Mouse (Mus musculus): ENCODE data around the gene Adgrg7.

The Adgrg7 gene

DNA sequence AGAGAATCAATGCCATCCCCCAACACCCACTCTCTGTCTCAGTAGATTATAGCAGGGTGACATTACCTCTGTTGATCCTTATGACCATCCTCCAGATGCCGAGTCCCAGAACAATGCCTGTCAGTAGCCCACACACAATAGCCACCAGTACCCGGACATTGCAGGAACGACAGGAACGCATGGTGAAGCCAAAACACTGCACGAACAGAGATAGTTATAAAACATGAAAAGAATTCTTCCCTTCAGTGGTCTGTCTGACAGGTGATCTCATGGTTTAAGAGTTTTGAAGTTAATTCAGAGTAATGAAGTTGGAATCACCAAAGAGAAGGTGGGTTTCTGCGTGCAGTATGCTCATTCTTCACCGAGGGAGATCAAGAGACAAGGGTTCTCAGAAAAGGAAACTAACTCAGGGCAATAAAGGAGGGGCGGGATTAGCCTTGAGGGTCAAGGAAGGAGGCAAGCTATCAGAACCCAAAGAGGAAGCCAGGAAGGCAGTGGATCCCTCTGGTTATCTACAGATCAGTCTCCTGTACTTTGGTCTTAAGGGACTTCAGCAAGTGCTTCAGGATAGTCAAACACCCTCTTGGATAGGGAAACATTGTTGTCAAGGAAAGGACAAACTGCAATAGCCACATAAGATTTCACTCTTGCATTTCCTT is at the start of gene Adgrg7:
Gene Adgrg7, minus strand, starts transcription at position 375 of the 659 bp plus-strand sequence.
- DNase-seq = no peak

DNA sequence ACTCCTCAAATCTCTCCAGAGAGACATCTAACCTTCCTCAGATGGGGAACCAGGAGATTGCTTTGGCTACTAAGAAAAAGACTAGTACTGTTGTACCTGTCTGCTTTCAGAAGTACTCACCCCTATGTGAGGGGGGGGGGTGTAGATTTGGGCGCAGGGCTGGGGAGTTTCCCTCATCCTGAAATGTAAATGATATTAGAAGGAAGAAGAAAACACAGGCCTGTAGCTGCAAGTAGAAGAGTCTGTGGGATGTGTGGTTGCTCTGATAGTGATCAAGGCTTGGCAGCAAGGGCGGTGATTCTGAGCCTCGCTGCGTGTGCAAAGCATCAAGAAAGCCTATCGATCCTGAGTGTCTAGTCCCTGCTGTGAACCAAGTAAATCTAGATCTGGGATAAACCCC is 47.3 kb upstream of the Adgrg7 start:
- no peak for DNase-seq

- DNase-seq = no peak
Observed at GRCm38 (mm10) chr16:56833312-56833711, 37.7 kb upstream of the Adgrg7 start.

DNA sequence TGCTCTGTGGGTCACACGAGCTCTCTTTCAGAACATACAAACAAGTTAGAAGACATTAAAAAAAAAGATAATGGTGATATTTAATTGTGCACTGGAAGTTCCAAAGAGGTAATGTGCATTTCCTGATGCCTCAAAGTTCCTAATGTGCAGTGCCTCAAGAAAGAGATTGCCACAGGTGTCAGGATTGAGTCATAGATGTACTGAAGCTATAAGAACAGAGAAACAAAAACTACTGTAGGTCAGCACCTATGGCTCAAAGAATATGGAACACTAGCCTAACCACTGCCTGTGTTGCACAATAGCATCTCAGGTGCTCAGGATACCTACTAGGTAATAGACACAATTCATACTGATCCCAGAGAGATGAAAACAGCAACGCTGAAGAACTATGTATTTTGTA is 36.3 kb upstream of the Adgrg7 start:
- DNase-seq = no peak

- no peak for DNase-seq
Observed at GRCm38 (mm10) chr16:56801370-56802109, 5.9 kb upstream of the Adgrg7 start.

DNA sequence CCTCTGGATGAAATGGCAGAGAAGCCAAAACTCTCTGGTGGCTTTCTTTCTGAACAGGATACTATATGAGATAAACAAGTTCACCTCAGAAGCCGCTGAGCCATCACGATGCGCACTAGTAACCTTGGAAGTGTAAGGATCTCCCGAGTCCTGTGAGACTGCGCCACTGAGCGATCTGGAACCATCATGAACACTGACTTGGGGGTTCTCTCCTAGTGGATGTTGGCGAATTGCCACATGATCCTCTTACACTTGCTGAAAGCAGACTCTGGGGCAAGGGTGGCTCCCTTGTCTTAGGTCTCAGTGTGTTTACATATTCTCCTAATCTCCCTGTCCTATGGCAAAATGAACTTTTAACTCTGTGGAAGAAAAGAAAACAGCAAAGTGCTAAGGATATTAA is 5.3 kb upstream of the Adgrg7 start:
- DNase-seq = no peak

DNA sequence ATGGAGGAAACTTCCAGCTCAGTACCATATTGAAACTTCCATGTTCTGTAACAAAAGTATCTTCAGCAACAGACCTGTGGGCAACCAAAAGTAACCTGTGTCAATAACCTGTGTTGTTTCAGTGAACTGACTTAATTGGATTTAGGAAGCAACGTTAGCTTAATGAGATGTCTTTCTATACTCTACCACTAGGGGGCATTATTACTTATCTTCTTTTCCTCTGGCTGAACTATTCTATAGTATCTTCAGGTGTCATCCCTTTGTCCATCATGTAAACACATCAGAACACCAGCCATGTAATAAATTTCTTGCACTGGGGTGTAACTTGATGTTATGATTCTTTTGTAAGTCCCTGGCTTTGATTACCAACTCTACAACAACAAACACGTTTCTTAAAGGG is 4.8 kb upstream of the Adgrg7 start:
- DNase-seq = no peak

DNA sequence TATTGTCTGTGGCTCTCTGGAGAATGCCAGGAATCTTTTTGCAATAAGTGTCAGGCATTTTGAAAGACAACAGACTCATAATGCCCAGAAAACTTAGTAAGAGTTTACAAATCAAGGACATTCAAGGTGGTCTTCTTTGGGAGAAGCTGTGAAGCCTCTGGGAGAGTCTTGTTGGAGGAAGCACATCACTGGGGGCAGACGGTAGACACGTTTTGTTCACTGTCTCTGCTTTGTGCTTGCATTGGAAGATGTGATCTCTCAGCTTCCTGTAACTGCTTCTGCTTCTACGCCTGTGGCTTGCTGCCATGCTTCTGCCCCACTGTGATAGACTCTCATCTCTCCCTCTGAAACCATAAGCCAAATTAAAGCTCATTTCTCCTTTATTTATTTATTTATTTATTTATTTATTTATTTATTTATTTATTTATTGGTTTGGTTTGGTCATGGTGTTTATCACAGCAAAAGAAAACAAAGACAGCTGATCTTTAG is 3.9 kb upstream of the Adgrg7 start:
- DNase-seq = no peak

DNA sequence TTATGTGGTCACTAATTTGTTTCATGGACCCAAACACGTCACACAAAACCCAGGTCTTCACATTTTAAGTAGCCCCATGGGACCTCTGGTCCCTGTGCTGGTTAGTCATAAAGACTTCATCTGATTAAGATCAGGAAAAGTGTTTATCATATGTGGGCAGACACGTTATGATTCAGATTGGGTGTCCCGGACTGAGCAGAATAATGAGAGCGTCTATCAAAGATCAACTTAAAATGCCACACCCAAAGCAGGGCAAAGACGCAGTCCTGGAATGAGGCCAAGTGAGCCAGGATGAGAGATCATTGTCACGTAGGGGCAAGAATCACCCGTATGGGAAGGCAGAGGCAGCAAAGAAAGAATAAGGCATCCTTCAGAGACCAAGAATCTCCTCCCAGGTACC is 3.2 kb upstream of the Adgrg7 start:
- DNase-seq = no peak

DNA sequence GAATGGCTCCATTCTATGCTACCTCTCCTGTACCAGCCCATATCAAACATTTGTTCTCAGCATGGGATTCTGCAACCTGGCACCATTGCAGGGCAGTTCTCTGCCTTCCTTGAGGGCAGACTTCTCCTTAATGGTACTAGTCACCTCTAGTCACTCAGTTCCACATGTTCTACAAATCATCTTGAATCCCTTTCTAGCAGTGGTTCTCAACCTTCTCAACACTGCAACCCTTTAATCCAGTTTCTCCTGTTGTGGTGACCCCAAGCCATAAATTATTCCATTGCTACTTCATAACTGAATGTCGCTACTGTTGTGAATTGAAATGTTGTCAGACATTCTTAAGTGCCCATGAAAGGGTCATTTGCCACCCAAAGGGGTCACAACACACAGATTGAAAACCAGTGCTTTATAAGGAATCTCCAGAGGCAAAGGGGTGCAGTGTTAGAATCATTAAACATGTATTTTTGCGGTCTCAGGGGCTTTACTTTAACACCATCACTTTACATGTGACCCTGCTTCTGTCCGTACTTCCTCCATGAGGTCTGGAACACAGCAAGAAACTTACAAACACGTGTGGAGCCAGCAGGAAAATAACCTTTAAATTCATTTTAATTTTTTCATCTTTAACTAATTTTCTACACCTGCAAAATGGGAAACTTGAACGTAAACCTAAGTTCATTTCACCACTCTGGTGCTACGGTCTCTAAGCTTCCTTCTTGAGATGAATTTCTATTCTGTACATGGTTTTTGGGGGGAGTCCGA is 1.1 kb downstream of the Adgrg7 start:
- DNase-seq = no peak

DNA sequence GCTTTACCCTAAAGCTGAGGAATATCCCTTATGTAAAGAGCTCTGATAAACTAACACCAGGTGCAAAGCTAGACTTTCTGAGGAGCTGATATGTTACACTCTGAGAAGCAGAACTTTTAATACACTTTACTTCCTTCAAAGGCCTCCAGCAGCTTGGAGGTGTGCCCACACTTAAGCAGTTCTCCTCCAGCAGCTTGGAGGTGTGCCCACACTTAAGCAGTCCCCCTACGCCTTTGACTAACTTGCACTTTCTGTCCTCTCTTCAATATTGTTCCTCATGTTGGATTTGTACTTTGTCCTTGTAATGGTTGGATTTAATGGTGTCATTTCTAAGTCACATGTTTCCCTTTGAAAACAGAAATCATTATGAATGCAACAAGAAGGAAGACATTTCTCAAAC is 1.9 kb downstream of the Adgrg7 start:
- DNase-seq = peak; percentile 34 to 58

DNA sequence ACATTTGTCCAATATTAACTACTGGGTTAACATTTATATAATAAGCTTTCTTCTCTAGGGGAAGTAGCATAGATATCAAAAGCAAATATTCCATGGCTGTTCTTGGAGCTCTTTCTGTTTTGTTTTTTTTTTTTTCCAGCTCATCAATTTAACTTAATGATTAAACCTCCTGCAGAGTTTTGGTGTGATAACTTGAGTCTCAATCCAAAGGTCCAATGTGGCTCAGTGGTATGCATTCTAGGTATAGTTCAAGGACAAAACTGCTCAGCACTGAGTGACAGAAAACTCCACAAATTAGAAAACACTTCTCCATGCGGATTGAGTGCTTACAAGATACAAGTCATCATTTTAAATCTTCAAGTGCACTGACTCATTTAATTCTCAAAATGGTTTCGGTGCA is 9.7 kb downstream of the Adgrg7 start:
- DNase-seq = no peak

DNA sequence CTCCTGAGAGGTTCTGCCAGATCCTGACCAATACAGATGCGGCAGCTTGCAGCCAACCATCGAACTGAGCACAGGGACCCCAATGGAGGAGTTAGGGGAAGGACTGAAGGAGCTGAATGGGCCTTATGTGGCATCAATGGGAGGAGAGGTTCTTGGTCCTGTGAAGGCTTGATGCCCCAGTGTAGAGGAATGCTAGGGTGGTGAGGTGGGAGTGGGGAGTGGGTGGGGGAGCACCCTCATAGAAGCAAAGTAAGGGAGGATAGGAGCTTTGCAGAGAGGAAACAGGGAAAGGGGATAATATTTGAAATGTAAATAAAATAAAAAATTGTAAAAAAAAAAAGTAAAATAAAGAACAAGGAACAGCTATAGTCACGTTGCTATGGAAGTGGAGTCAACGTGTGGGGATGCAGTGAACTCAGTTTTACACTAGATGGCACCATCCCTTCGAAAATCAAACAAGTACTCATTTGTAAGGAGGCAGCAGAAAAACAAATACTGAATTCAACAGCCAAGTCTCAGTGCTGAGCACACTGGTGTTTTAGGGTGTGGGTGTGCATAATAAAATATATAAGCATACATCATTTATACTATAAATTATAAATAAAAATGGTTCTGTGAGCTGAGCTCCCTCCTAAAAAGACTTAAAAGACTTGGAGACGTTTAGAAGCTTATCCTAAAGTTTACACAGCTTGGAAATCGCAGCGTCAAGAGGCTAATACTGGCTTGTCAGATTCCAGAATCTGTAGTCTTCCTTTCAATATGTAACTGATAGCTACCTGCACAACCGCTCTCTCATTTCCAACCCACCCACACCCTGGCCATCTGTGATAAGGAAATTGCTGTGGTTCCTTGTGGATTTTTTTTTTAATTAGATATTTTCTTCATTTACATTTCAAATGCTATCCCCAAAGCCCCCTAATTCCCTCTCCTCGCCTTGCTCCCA is 24.2 kb downstream of the Adgrg7 start:
- peak in 1 of 2 experiments; percentile 48 for DNase-seq

DNA sequence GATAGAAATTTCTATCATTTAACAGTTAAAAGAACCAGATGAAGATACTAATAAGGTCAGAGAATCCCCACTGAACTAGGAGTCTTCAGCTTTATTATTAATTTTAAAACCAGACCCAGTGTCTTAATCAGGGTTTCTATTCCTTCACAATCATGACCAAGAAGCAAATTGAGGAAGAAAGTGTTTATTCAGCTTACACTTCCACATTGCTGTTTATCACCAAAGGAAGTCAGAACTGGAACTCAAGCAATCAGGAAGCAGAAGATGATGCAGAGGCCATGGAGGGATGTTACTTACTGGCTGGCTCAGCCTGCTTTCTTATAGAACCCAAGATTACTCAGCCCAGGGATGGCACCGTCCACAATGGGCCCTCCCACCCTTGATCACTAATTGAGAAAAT is 66.6 kb downstream of the Adgrg7 start:
- no peak for DNase-seq

GRCm38 (mm10) chr16:56724927-56725326 is 70.7 kb downstream of the Adgrg7 start:
- DNase-seq = no peak

- DNase-seq = no peak
Observed at GRCm38 (mm10) chr16:56722357-56722756, 73.3 kb downstream of the Adgrg7 start.

DNA sequence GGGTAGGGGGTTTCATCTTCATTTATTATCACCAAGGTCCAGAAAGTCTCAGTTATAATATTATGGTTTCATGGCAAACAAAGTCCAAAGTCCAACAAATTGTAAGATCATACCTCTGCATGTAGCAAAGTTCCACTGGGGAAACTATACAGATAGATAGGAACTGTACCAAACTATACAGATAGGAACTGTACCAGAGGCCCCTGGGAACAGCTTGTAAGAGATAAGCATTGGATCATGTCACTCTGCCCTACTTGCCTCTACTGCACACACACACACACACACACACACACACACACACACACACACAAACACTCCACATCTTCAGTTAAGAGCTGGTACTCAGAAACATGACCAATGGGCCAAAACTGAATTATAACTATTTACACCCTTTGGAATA is 76.6 kb downstream of the Adgrg7 start:
- DNase-seq = no peak

- peak; percentile 99 to 100 for DNase-seq
Observed at GRCm38 (mm10) chr16:56717224-56718200, 78.1 kb downstream of the Adgrg7 start, which contains the start of gene Tfg. Tfg (minus strand) TSS chr16:56717450.

GRCm38 (mm10) chr16:56716557-56717179 is 79.0 kb downstream of the Adgrg7 start:
- peak in 1 of 2 experiments; percentile 8 for DNase-seq

DNA sequence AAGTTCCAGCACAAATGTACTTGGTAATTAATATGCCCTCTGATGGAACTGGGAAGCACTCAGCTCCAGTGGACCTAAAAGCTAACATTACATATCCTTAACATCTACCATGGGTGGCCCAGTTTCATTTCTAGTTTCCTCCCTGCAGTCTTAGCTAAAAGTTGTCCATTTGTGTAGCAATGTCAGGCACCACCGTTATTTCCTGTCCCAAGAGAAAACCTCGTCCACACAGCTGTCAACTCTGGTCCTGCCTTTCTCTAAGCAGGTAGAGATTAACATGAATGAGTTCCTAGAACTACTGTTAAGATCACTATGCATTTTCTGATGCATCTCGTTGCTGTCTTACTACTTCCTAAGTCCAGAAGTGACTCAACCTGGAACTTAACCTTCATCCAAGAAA is 80.0 kb downstream of the Adgrg7 start:
- no peak for DNase-seq

DNA sequence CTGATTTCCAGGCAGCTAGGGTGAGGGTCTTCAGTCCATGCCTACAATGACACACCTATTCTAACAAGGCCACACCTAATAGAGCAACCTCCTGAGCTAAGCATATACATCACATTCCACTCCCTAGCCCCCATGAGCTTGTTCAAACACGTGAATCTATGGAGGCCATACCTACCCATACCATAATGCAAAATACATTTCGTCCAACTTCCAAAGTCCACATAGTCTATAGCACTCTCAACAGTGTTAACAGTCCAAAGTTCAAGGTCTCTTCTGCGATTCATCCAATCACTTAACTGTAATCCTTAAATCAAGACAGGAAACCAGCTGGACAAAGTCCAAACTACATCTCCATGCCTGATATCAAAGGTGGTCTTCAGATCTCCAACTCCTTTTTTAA is 85.6 kb downstream of the Adgrg7 start:
- no peak for DNase-seq
